Mouse (Mus musculus): ENCODE measurements around the gene Fbxo34.

GRCm38 (mm10) chr14:47438947-47439346, 11.3 kb upstream of the Fbxo34 start:
- TF ChIP-seq CTCF (conservative IDR thresholded peaks at IDR 0.05; ENCODE audit: low read length) (no peak), POU5F1 (IDR thresholded peaks at IDR 0.05; ENCODE audit: borderline replicate concordance, low read length) (no peak)
